Comparison of ENCODE assay signal across 13 mouse cellular contexts in the genomic region with DNA sequence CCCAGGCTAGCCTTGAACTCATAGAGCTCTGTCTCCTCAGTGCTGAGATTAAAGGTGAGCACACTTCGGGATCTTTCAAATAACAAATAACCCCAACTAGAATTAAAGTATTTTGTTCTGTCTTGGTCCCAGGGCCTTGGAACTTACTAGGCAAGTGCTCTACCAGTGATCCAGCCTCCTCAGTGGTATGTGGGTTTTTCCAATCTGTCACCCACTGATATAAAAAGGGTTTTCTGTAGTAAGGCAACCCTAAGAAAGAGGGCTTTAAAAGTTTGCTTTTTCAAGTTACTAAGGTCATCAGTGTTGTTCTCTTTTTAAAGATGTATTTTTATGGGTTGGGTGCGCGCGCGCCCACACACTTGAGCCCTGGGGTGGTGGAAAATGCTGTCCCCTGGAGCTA. TPM values are rescaled to one million over a fixed set of nuclear protein-coding genes. Genes with fewer than 3 reads are reported as not detected.
DNase-seq lines count a peak whose midpoint lies in the region; ATAC-seq and TF ChIP-seq lines count a peak whose summit lies in the region.
"Had no signal": no experiment of that assay in that cellular context is flagged by ENCODE, and none has a peak within 500 bp of the region (broad histone marks: within the 10 kb centered on the region; RNA-seq: fewer than 3 reads in every experiment).

No protein-coding gene starts in this region.

- WGBS in heart, adult 2 months: 79% methylated on average over 5 of the region's 5 CpGs
- 81% methylated on average over 5 of the region's 5 CpGs for WGBS in liver, adult 2 months
- 84% methylated on average over 5 of the region's 5 CpGs for WGBS in embryonic facial prominence, embryonic 15.5 days
- 42% methylated on average over 5 of the region's 5 CpGs for WGBS in macrophage (ENCODE audit: missing documents)

- DNase-seq in heart, adult 2 months: no peak
- no peak for DNase-seq in heart, adult 11 months
- no peak for DNase-seq in liver, adult 2 months (ENCODE audit: extremely low read depth, low read depth, low spot score)
- no peak for DNase-seq in liver
- no peak for DNase-seq in urinary bladder, postnatal 25 days (ENCODE audit: low spot score)
- no peak for DNase-seq in thymus, postnatal 25 days

- ATAC-seq in embryonic facial prominence, embryonic 15.5 days (ENCODE audit: insufficient number of reproducible peaks, low FRiP score, low TSS enrichment, low read depth): no peak
- ATAC-seq: midbrain, embryonic 16.5 days had no signal

- no peaks in the 10 kb centered on the region for H3K9me3 ChIP-seq in embryonic facial prominence, embryonic 15.5 days (replicated peaks)

- peaks cover 19% of the 10 kb centered on the region for H3K4me1 ChIP-seq in heart, adult 2 months (ENCODE audit: control insufficient read depth, insufficient read depth, low read length)
- peaks cover 2% of the 10 kb centered on the region; the same call in 1 of the 2 replicates for H3K4me1 ChIP-seq in liver, adult 2 months (ENCODE audit: control insufficient read depth, insufficient read depth, low read length)
- H3K4me1 ChIP-seq in embryonic facial prominence, embryonic 15.5 days: peaks cover 33% of the 10 kb centered on the region

- peak overlapping the region; percentile 45; the same call in 1 of the 2 replicates for H3K9ac ChIP-seq in heart, adult 2 months (ENCODE audit: low read depth, low read length)
- H3K9ac ChIP-seq in liver, adult 2 months (ENCODE audit: low read depth, low read length): no peak overlapping the region
- H3K9ac ChIP-seq in embryonic facial prominence, embryonic 15.5 days: no peak overlapping the region

- no peak for TF ChIP-seq CTCF in heart, adult 2 months (IDR thresholded peaks at IDR 0.05)
- TF ChIP-seq CTCF in liver, adult 2 months (IDR thresholded peaks at IDR 0.05; ENCODE audit: low read depth, low read length): no peak

- no peak for TF ChIP-seq EP300 in heart, adult 2 months (IDR thresholded peaks at IDR 0.05; ENCODE audit: insufficient read depth, low read depth, low read length)

- H3K36me3 ChIP-seq in heart, adult 2 months (ENCODE audit: control insufficient read depth, insufficient read depth, low read length): no peaks in the 10 kb centered on the region
- no peaks in the 10 kb centered on the region for H3K36me3 ChIP-seq in liver, adult 2 months (ENCODE audit: control insufficient read depth, insufficient read depth, low read length)
- 0 out of 2 replicates have a peak, but pooled peaks cover 5% of the 10 kb centered on the region for H3K36me3 ChIP-seq in embryonic facial prominence, embryonic 15.5 days
- H3K36me3 ChIP-seq in macrophage (ENCODE audit: inconsistent target): peaks cover 28% of the 10 kb centered on the region; the same call in 1 of the 2 replicates

- no peaks in the 10 kb centered on the region; the same call in 1 of the 2 replicates for H3K27me3 ChIP-seq in heart, adult 2 months (ENCODE audit: control insufficient read depth, insufficient read depth, low read length)
- H3K27me3 ChIP-seq in liver, adult 2 months (ENCODE audit: control insufficient read depth, insufficient read depth, low read length): no peaks in the 10 kb centered on the region
- no peaks in the 10 kb centered on the region for H3K27me3 ChIP-seq in embryonic facial prominence, embryonic 15.5 days

- TF ChIP-seq POLR2A in heart, adult 2 months (IDR thresholded peaks at IDR 0.05; ENCODE audit: insufficient read depth, low read depth, low read length): no peak
- TF ChIP-seq POLR2A in liver, adult 2 months (IDR thresholded peaks at IDR 0.05; ENCODE audit: extremely low read depth, insufficient read depth, low read length): no peak

- intact Hi-C loops in heart, adult 2 months (cut with DNase I): loop anchor here (2.0 kb wide), 2 partner anchors 25 to 31 kb away; partner anchors contain the start of genes Bud31, Kpna7 and Pdap1

- H3K79me2 ChIP-seq in heart, adult 2 months (replicated peaks; ENCODE audit: control insufficient read depth, insufficient read depth, low read length): no peaks in the 10 kb centered on the region
- H3K79me2 ChIP-seq in liver, adult 2 months (ENCODE audit: control insufficient read depth, insufficient read depth, low read length): peaks cover 5% of the 10 kb centered on the region; the same call in 1 of the 2 replicates
- peaks cover 63% of the 10 kb centered on the region for H3K79me2 ChIP-seq in macrophage (ENCODE audit: inconsistent target)

- H3K4me3 ChIP-seq in heart, adult 2 months: peak overlapping the region; percentile 40
- no peak overlapping the region for H3K4me3 ChIP-seq in liver, adult 2 months (ENCODE audit: insufficient read depth, low read depth, low read length)
- H3K4me3 ChIP-seq in embryonic facial prominence, embryonic 15.5 days (replicated peaks): no peak overlapping the region
- H3K4me3 ChIP-seq in macrophage (ENCODE audit: inconsistent target): peak overlapping the region; percentile 84

- peak overlapping the region; percentile 94 for H3K27ac ChIP-seq in heart, adult 2 months
- peak overlapping the region; percentile 60; the same call in 1 of the 2 replicates for H3K27ac ChIP-seq in liver, adult 2 months (replicated peaks; ENCODE audit: insufficient read depth, low read depth, low read length)
- H3K27ac ChIP-seq in embryonic facial prominence, embryonic 15.5 days (replicated peaks): peak overlapping the region; percentile 78
- H3K27ac ChIP-seq in macrophage: peak overlapping the region; percentile 99

- 0 out of 2 replicates have a peak overlapping the region, but pooled peaks have one; percentile 1 for H3K4me2 ChIP-seq in embryonic facial prominence, embryonic 15.5 days (replicated peaks)

RNA-seq across cellular contexts. Expression of gene Arpc1b, which starts 1.7 kb away (rescaled TPM):
- 10 to 100 TPM; 60.8 to 75.0 TPM for total RNA-seq in heart, adult 2 months (2021)
- 133 and 137 TPM in 2 replicates for polyA plus RNA-seq in heart, adult 2 months (2012; rRNA removed)
- total RNA-seq in liver, adult 2 months (2014; rRNA removed): 30.9 and 61.0 TPM in 2 replicates
- 93.8 and 137 TPM in 2 replicates for polyA plus RNA-seq in liver, adult 2 months (2012; rRNA removed)
- polyA plus RNA-seq in embryonic facial prominence, embryonic 15.5 days (2015; fragmentation: Nextera tagmentation; extraction: Ambion mirVana): 310 and 324 TPM in 2 replicates
- total RNA-seq in macrophage (2018; cell fraction: chromatin; rRNA removed): 100 to 1,000 TPM; 343 to 668 (median 545) TPM
- 100 to 1,000 TPM; 519 to 764 (median 670) TPM for total RNA-seq in macrophage (2018; cell fraction: cytosol; rRNA removed)
- 100 to 1,000 TPM; 379 to 691 (median 534) TPM for total RNA-seq in macrophage (2018; cell fraction: nucleus; rRNA removed)
- polyA plus RNA-seq in macrophage (2018): 401 to 795 TPM (median 759 TPM) in 3 replicates

RNA-seq across cellular contexts. Expression of gene Pdap1, which starts 24.3 kb away (rescaled TPM):
- 10 to 100 TPM; 37.8 to 38.5 TPM for total RNA-seq in heart, adult 2 months (2021)
- polyA plus RNA-seq in heart, adult 2 months (2012; rRNA removed): 16.1 and 19.5 TPM in 2 replicates
- total RNA-seq in liver, adult 2 months (2014; rRNA removed): 12.6 and 16.1 TPM in 2 replicates
- polyA plus RNA-seq in liver, adult 2 months (2012; rRNA removed): 16.9 and 19.7 TPM in 2 replicates
- polyA plus RNA-seq in embryonic facial prominence, embryonic 15.5 days (2015; fragmentation: Nextera tagmentation; extraction: Ambion mirVana): 93.7 and 108 TPM in 2 replicates
- 10 to 100 TPM; 17.8 to 64.3 (median 41.5) TPM for total RNA-seq in macrophage (2018; cell fraction: chromatin; rRNA removed)
- total RNA-seq in macrophage (2018; cell fraction: cytosol; rRNA removed): 10 to 100 TPM; 26.7 to 39.4 (median 31.9) TPM
- 10 to 100 TPM in 25 of 26 experiments, 1 to 10 TPM in 1; 7.9 to 39.1 (median 20.0) TPM for total RNA-seq in macrophage (2018; cell fraction: nucleus; rRNA removed)
- 39.1 to 134 TPM (median 69.9 TPM) in 3 replicates for polyA plus RNA-seq in macrophage (2018)

RNA-seq across cellular contexts. Expression of gene Bud31, which starts 24.4 kb away (rescaled TPM):
- total RNA-seq in heart, adult 2 months (2021): 10 to 100 TPM; 56.5 to 66.5 TPM
- polyA plus RNA-seq in heart, adult 2 months (2012; rRNA removed): 36.6 and 48.0 TPM in 2 replicates
- 57.9 and 66.4 TPM in 2 replicates for total RNA-seq in liver, adult 2 months (2014; rRNA removed)
- polyA plus RNA-seq in liver, adult 2 months (2012; rRNA removed): 45.5 and 45.7 TPM in 2 replicates
- polyA plus RNA-seq in embryonic facial prominence, embryonic 15.5 days (2015; fragmentation: Nextera tagmentation; extraction: Ambion mirVana): 178 and 183 TPM in 2 replicates
- total RNA-seq in macrophage (2018; cell fraction: chromatin; rRNA removed): 100 to 1,000 TPM in 17 of 26 experiments, 10 to 100 TPM in 9; 78.4 to 282 (median 114) TPM
- total RNA-seq in macrophage (2018; cell fraction: cytosol; rRNA removed): 100 to 1,000 TPM; 116 to 165 (median 134) TPM
- total RNA-seq in macrophage (2018; cell fraction: nucleus; rRNA removed): 100 to 1,000 TPM in 18 of 26 experiments, 10 to 100 TPM in 8; 82.6 to 220 (median 107) TPM
- 133 to 160 TPM (median 139 TPM) in 3 replicates for polyA plus RNA-seq in macrophage (2018)

RNA-seq across cellular contexts. Expression of gene Kpna7, which starts 31.9 kb away (rescaled TPM):
- not detected for total RNA-seq in heart, adult 2 months (2021)
- not detected in 2 replicates for polyA plus RNA-seq in heart, adult 2 months (2012; rRNA removed)
- not detected in 2 replicates for total RNA-seq in liver, adult 2 months (2014; rRNA removed)
- not detected in 2 replicates for polyA plus RNA-seq in liver, adult 2 months (2012; rRNA removed)
- not detected in 2 replicates for polyA plus RNA-seq in embryonic facial prominence, embryonic 15.5 days (2015; fragmentation: Nextera tagmentation; extraction: Ambion mirVana)
- total RNA-seq in macrophage (2018; cell fraction: chromatin; rRNA removed): not detected
- total RNA-seq in macrophage (2018; cell fraction: cytosol; rRNA removed): not detected
- not detected for total RNA-seq in macrophage (2018; cell fraction: nucleus; rRNA removed)
- not detected in 3 replicates for polyA plus RNA-seq in macrophage (2018)
- total RNA-seq: adrenal gland, adult 2 months; gastrocnemius, postnatal 14 days; layer of hippocampus, postnatal 14 days had no signal
- polyA plus RNA-seq: adrenal gland, adult 2 months; embryonic facial prominence, embryonic 11.5 days; midbrain, embryonic 16.5 days had no signal

RNA-seq across cellular contexts. Expression of gene Arpc1a, which starts 32.1 kb away (rescaled TPM):
- total RNA-seq in heart, adult 2 months (2021): 10 to 100 TPM; 60.4 to 64.4 TPM
- 67.8 and 79.9 TPM in 2 replicates for polyA plus RNA-seq in heart, adult 2 months (2012; rRNA removed)
- total RNA-seq in liver, adult 2 months (2014; rRNA removed): 36.0 and 47.1 TPM in 2 replicates
- polyA plus RNA-seq in liver, adult 2 months (2012; rRNA removed): 64.7 and 66.5 TPM in 2 replicates
- polyA plus RNA-seq in embryonic facial prominence, embryonic 15.5 days (2015; fragmentation: Nextera tagmentation; extraction: Ambion mirVana): 143 and 147 TPM in 2 replicates
- total RNA-seq in macrophage (2018; cell fraction: chromatin; rRNA removed): 10 to 100 TPM; 27.9 to 66.9 (median 46.8) TPM
- total RNA-seq in macrophage (2018; cell fraction: cytosol; rRNA removed): 10 to 100 TPM; 54.4 to 92.7 (median 68.5) TPM
- 10 to 100 TPM; 21.3 to 70.8 (median 39.7) TPM for total RNA-seq in macrophage (2018; cell fraction: nucleus; rRNA removed)
- polyA plus RNA-seq in macrophage (2018): 37.0 to 93.9 TPM (median 74.8 TPM) in 3 replicates

Comparison
In these comparisons a context has a peak if more than half of its experiments do, and no peak if none do; other contexts are left out.
1. H3K4me3 ChIP-seq: peak in heart, adult 2 months (single experiment) and macrophage (single experiment); none in liver, adult 2 months (single experiment) and embryonic facial prominence, embryonic 15.5 days (single experiment).
2. Peak in every context shown above with its lines, with median percentiles within 50 percentile points of each other: H3K27ac ChIP-seq.